Mouse (Mus musculus) G1E (cell line): ENCODE results near the gene Zfp358. TPM values are rescaled to one million over a fixed set of nuclear protein-coding genes. Genes with fewer than 3 reads are reported as not detected.
A peak's percentile ranks its signal among the peaks of the same experiment; 100 is the strongest.

Experiments
- ATAC-seq: 2 replicates; pipeline ENCODE4 v1.8.0; 2016; ENCODE audit warnings: mild to moderate bottlenecking; ENCODE audit not compliant: insufficient number of reproducible peaks, poor library complexity, low FRiP score, severe bottlenecking; ENCODE audit errors: extremely low read depth
- DNase-seq: peaks from one replicate; pipeline ENCODE4 v3.0.0; 2012; ENCODE audit warnings: low spot score
- H3K27me3 ChIP-seq: 2 replicates; pipeline ENCODE4 v1.6.1; 2012; ENCODE audit warnings: mild to moderate bottlenecking, low read length, inconsistent platforms; ENCODE audit not compliant: insufficient read depth
- H3K36me3 ChIP-seq: replicated peaks from 2 replicates; pipeline ENCODE3; 2012; ENCODE audit warnings: mild to moderate bottlenecking, inconsistent platforms
- H3K4me1 ChIP-seq: 2 replicates; pipeline ENCODE4 v1.6.1; 2012; ENCODE audit warnings: low read depth, low read length, inconsistent platforms, mixed read lengths; ENCODE audit not compliant: insufficient read depth
- H3K4me3 ChIP-seq: 2 replicates; pipeline ENCODE4 v1.5.1; 2012; ENCODE audit warnings: low read depth, mild to moderate bottlenecking, inconsistent platforms, low read length, moderate library complexity, mixed read lengths
- H3K9me3 ChIP-seq: replicated peaks from 2 replicates; pipeline ENCODE4 v1.6.1; 2012; ENCODE audit warnings: inconsistent platforms
- CTCF ChIP-seq: IDR thresholded peaks from 2 replicates; pipeline ENCODE4 v1.5.1; 2012; ENCODE audit warnings: low read depth, low read length, inconsistent platforms, mixed read lengths
- GATA1 ChIP-seq: IDR thresholded peaks from 2 replicates; pipeline ENCODE4 v1.6.1; 2012; ENCODE audit warnings: borderline replicate concordance, low read length, inconsistent platforms, mixed read lengths
- GATA2 ChIP-seq: IDR thresholded peaks from 2 replicates; pipeline ENCODE4 v1.6.1; 2012; ENCODE audit warnings: low read depth, low read length, inconsistent platforms, borderline replicate concordance
- POLR2AphosphoS5 ChIP-seq: IDR thresholded peaks from 2 replicates; pipeline ENCODE4 v1.6.1; 2012; ENCODE audit warnings: low read depth, low read length, inconsistent platforms; ENCODE audit not compliant: insufficient replicate concordance
- TAL1 ChIP-seq: conservative IDR thresholded peaks from 2 replicates; pipeline ENCODE4 v1.6.1; 2012; ENCODE audit warnings: low read depth, low read length, inconsistent platforms, mixed read lengths
- polyA plus RNA-seq: library from polyadenylated mRNA; stranded (reverse); fragments of >175 nt; gene quantifications from 2 replicates; pipeline ENCODE4 v1.2.3, GENCODE M21; 2012
- total RNA-seq, 2 experiments: library from RNA; stranded (forward) in 1 of 2; stranded (reverse) in 1 of 2; fragments of 200-1000 nt in 1 of 2; fragments of >200 nt in 1 of 2; fragmentation: Nextera tagmentation in 1 of 2; gene quantifications; 2 replicates each; pipeline ENCODE4 v1.2.3; 2014 to 2017

Zfp358 gene
- total and polyA plus RNA-seq, 3 experiments, result 7.4 to 26.6 (median 19.2) TPM

DNA sequence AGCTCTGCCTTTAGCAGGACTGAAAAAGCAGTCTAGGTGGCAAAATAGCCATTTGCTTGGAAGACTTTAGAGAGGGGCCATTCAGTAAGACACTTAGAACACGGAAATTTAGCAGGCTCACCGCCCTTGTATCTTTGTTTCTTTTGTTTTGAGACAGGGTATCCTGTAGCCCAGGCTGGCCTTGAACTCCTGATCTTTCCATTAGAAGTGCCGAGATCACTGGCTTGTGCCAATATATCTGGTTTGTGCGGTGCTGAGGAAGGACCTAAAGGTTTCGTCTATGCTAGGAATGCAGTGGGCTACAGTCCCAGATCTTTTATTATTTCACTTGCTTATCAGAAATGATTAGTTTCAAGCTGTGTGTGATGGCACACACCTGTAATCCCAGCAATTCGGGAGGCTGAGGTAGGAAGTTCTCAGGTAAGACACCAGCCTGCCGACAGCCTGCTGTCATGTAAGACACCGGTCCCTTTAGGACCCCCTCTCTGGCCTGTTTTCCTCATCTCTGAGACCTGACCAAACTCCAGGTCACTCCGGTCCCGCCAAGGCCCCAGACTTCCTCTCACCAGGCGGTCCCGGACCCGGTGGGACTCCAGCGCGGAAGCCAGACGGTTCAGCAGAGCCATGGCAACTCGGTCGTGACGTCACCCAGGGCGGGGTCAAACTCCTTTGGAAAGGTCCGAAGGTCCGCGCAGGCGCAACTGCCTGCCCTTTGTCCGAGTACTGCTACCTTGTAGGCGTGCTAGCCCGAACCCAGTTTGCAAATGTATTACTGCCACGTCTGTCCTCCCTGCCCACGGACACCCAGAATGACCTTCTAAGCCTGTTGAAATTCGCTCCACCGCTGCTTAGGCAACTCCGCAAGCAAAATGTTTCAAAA is 25.7 kb upstream of the Zfp358 start, which contains the start of gene Pex11g:
Gene Pex11g, minus strand, starts transcription at position 675 of the 880 bp plus-strand sequence.
- ATAC-seq (peak; percentile 95), DNase-seq (peak; percentile 87)
- TF ChIP-seq TAL1 (no peak), CTCF (no peak), POLR2AphosphoS5 (no peak), GATA1 (no peak), GATA2 (no peak)
- Histone ChIP-seq H3K36me3 (peaks cover 13% of the 10 kb centered on the region), H3K27me3 (peaks cover 10% of the 10 kb centered on the region), H3K4me3 (peak within 1 kb of the TSS; percentile 73), H3K4me1 (peaks cover 23% of the 10 kb centered on the region), H3K9me3 (no peaks in the 10 kb centered on the region)

DNA sequence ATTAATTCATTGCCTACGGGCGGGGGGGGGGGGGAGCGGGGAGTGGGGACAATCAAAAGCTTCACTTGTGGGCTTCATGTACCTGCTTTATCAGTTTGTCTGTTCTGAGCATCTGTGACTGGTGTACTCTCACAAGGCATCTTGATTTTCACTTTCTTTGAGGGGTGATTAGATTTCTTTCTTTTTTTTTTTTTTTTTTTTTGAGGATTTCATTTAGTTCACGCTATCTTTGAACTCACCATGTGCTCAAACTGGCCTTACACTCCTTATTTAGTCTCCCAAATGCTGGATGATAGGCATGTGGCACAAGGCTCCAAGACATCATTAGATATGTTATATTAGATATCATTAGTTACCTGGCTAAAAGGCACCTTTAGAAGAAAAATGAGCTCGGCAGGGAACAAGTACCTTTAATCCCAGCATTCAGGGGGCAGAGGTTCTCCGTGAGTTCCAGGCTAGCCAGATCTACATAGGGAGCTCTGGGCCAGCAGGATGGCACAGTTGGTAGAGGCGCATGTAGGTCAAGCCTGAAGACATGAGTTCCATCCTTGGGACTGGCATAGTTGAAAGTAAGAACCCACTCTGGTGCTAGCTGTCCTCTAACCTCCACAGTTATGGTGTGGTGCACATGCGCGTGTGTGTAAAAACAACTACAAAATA is 24.9 kb upstream of the Zfp358 start:
- Histone ChIP-seq H3K4me1 (peaks cover 23% of the 10 kb centered on the region), H3K27me3 (peaks cover 10% of the 10 kb centered on the region), H3K36me3 (peaks cover 8% of the 10 kb centered on the region), H3K9me3 (no peaks in the 10 kb centered on the region), H3K4me3 (peak overlapping the region; percentile 73)
- ATAC-seq (no peak), DNase-seq (no peak)
- TF ChIP-seq CTCF (no peak), GATA2 (no peak), GATA1 (no peak), TAL1 (no peak), POLR2AphosphoS5 (no peak)

DNA sequence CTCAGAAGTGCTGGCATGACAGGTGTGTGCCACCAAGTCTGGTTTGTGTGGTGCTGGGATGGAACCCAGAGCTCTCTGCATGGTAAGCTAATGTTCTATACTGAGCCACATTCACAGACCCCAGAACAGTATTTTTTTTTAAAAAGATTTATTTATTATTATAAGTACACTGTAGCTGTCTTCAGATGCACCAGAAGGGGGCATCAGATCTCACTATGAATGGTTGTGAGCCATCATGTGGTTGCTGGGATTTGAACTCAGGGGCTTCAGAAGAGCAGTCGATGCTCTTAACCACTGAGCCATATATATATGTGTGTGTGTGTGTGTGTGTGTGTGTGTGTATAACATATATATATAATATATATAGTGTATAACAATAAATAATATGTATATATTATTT is 24.1 kb upstream of the Zfp358 start:
- ATAC-seq (no peak), DNase-seq (no peak)
- Histone ChIP-seq H3K4me1 (peaks cover 23% of the 10 kb centered on the region), H3K9me3 (no peaks in the 10 kb centered on the region), H3K36me3 (peaks cover 4% of the 10 kb centered on the region), H3K27me3 (peaks cover 13% of the 10 kb centered on the region), H3K4me3 (no peak overlapping the region)
- TF ChIP-seq CTCF (no peak), TAL1 (no peak), GATA2 (no peak), GATA1 (no peak), POLR2AphosphoS5 (no peak)

GRCm38 (mm10) chr8:3470562-3470961 is 22.4 kb upstream of the Zfp358 start, which contains the start of gene Tex45:
TSS of gene Tex45 (plus strand) at chr8:3470862.
- no peak within 1 kb of the TSS for H3K4me3 ChIP-seq
- H3K9me3 ChIP-seq, result no peaks in the 10 kb centered on the region
- no peak for DNase-seq
- ATAC-seq, result no peak
- peaks cover 14% of the 10 kb centered on the region for H3K27me3 ChIP-seq
- peaks cover 23% of the 10 kb centered on the region for H3K4me1 ChIP-seq
- H3K36me3 ChIP-seq, result no peaks in the 10 kb centered on the region
- TF ChIP-seq CTCF (no peak), TAL1 (no peak), POLR2AphosphoS5 (no peak), GATA1 (no peak), GATA2 (no peak)

DNA sequence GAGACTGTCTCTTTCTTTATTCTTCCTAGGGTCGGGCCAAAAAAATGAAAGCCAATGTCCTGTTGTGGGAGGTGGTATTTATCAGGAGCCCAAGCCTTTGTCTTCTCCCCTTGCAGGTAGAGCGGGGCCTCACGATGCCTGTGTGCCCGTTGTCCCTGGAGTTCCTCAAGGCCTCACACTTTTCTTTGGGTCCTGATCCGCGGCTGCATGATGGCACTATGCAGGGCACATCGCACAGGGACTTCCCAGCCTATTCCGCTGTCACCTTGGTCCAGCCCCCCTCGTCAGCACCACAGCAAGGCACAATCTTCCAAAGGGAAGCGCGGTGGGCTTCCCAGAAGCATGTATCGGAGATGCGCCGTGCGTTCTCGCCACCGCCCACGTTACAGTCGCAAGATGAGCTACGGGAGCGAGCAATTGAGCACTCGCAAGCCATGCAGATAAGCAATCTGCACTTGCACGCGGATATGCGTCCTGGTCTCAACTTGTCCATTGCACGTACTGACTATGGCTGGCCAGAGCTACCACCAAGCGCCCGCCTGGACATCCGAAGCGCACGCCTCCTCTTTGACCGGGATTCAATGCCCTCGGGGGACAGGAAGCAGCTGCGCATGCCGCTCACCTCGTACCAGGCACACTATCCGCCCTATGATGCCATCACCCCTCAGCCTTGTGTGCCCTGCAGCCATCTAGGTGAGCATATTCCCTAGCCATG is 17.1 kb upstream of the Zfp358 start:
- DNase-seq, result no peak
- Histone ChIP-seq H3K36me3 (no peaks in the 10 kb centered on the region), H3K4me1 (no peaks in the 10 kb centered on the region), H3K9me3 (no peaks in the 10 kb centered on the region), H3K27me3 (peaks cover 28% of the 10 kb centered on the region), H3K4me3 (no peak overlapping the region)
- TF ChIP-seq POLR2AphosphoS5 (no peak), TAL1 (no peak), GATA1 (no peak), GATA2 (no peak), CTCF (no peak)
- no peak for ATAC-seq

- H3K9me3 ChIP-seq, result no peaks in the 10 kb centered on the region
- H3K27me3 ChIP-seq, result peaks cover 34% of the 10 kb centered on the region
- no peak for ATAC-seq
- no peak for TF ChIP-seq TAL1
- H3K4me1 ChIP-seq, result peaks cover 2% of the 10 kb centered on the region; the same call in 1 of the 2 replicates
- H3K4me3 ChIP-seq, result no peak overlapping the region
- H3K36me3 ChIP-seq, result no peaks in the 10 kb centered on the region
- no peak for DNase-seq
Measured at GRCm38 (mm10) chr8:3480221-3480785, 12.6 kb upstream of the Zfp358 start.
